Mouse (Mus musculus) kidney, postnatal 10 days (tissue): Measurements from ENCODE around the gene 4930404N11Rik.

Experiments used
- DNase-seq: peaks from one replicate; pipeline ENCODE4 v3.0.0; 2021; ENCODE audit warnings: mixed read lengths

4930404N11Rik gene

GRCm38 (mm10) chr10:81379809-81380378 is 14.3 kb upstream of the 4930404N11Rik start:
- DNase-seq, result no peak

DNA sequence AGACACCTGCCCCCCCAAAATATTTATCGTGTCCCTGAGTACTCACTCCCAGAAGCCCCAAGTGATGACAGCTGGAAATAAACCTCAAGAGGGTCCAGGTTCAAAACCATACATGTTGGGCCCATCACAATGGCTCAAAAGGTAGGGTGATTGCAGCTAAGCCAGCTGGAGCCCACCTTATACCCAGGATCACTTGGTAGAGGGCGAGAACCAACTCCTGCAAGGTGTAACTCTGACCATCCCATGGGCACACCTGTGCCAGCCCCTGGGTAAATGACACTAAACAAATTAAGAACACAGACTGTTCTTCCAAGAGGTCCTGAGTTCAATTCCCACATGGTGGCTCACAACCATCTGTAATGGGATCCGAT is 13.6 kb upstream of the 4930404N11Rik start:
- DNase-seq, result no peak

- DNase-seq, result peak; percentile 100
Observed at GRCm38 (mm10) chr10:81378553-81379182, 13.1 kb upstream of the 4930404N11Rik start.

- no peak for DNase-seq
Observed at GRCm38 (mm10) chr10:81377793-81378552, 12.4 kb upstream of the 4930404N11Rik start, which contains the start of gene Fzr1. Fzr1 (minus strand) TSS chr10:81378516.

- DNase-seq, result no peak
Observed at GRCm38 (mm10) chr10:81377362-81377664, 11.7 kb upstream of the 4930404N11Rik start.

- no peak for DNase-seq
Observed at GRCm38 (mm10) chr10:81376561-81377361, 11.1 kb upstream of the 4930404N11Rik start.

GRCm38 (mm10) chr10:81375322-81375721 is 9.7 kb upstream of the 4930404N11Rik start:
- no peak for DNase-seq

DNA sequence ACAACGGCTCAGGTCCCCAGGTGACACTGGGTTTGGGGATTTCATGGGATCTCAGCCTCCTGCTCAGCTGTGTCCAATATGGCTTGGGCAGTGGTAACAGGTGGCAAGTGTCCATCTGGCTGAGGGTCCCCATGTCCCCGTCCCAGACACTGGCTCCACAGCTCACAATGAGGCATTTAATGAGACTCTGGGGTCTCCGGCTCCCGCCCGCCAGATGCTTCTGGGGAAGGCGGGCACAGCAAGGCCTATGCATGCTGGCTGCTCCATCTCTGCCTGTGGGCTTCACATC is 1.5 kb upstream of the 4930404N11Rik start:
- DNase-seq, result no peak

GRCm38 (mm10) chr10:81366477-81367206 is 1.0 kb upstream of the 4930404N11Rik start:
- no peak for DNase-seq

DNA sequence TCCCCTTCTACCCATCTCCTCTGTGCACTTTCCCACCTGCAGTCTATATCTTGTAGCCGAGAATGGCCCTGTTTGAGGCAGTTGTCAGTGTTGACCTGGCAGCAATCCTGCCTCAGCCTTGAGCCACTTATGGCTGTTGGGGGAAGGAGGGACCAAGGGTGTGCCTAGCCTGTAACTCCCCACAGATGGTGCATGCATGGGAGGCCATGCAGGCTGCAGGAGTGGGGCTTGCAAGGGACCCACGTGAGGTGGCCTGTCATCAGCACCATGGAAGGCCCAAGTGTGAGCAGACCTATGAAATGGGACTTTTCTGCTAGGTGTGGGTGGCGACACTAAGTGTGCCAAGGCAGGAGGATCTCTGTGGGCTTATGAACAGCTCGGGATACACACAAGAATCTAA is 543 bp downstream of the 4930404N11Rik start:
- DNase-seq, result no peak

DNA sequence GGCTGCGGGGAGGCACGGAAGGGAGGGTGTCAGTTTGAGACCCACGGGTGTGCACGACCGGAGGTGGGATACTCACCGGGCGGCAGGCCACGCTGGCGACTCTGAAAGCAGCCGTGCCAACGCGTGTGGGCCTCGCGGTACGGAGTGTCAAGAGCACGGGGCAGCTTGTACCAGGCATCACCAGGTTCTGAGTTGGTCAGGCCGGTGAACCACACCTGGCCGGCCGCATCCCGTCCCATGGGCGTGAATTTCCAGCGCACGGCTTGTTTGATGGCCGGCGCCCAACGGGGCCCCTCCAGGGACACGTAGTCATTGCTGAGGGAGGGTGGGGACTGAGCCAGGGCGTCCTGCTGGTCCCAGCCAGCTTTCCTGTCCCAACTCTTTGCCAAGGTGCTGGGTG is 950 bp downstream of the 4930404N11Rik start:
- DNase-seq, result peak; percentile 51

DNA sequence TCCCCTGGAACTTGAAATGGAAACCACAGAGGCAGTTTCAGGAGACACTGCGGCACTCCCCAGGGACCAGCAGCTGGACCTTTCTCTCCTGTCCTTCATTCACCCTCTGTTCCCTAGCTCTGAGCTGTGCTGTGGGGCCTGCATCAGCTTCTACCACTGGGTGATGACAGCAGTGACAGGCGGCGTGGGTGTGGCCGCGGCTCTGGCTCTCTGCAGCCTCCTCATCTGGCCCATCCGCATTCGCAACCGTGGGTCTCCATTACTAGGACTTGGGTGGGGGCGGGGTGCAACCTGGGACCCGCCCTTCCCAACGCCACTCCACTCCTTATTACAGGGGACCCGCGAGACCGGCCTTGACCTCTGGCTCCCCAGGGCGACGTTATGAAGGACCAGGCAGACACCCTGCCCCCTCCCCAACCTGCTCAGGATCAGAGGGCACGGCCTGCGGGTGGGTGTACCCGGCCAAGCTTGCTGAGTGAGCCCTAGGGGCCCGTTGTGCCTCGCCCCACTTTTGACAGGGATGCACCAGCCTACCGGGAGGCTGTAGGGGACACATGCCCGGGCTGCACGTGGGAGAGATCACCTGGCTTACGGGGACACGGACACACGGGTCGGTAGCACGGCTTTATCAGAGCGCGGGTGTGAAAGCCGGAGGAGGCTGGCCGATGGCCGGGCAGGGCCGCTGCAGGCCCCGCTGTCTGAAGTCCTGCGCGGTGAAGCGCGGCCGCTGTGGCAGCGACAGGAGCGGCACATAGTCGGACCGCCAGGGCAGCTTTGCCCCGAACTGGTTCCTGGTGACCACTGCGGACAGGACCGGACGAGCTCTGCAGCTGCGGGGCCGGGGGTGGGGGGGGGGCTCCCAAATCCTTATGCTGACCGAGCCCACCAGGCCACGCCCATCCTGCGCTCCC is 1.9 kb downstream of the 4930404N11Rik start:
- peak; percentile 67 for DNase-seq

DNA sequence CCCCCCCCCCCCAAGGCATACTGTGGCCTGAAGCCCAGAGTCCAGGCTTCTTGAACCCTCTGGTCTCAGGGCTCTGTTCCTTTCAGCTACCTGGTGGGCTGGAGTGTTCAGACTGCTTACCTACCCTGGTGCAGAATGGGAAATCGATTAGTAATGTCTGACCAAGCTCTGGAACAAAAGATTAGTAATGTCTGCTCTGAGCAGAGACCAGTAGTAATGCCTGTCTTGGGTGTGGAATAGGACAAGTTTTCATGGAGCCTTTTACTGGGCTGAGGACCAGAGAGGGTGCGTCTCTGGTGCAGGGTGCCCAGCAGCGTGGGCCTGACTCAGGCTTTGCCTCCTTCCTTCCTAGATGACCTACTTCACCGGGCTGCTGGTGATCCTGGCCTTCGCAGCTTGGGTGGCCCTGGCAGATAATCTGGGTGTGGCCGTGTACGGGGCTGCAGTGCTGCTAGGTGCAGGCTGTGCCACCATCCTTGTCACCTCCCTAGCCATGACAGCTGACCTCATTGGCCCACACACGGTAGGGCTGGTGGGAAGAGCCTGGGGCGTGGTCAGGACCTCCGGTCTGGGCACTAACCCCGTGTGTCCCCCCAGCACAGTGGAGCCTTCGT is 3.2 kb downstream of the 4930404N11Rik start:
- DNase-seq, result no peak

- DNase-seq, result no peak
Observed at GRCm38 (mm10) chr10:81360721-81361120, 4.9 kb downstream of the 4930404N11Rik start.

DNA sequence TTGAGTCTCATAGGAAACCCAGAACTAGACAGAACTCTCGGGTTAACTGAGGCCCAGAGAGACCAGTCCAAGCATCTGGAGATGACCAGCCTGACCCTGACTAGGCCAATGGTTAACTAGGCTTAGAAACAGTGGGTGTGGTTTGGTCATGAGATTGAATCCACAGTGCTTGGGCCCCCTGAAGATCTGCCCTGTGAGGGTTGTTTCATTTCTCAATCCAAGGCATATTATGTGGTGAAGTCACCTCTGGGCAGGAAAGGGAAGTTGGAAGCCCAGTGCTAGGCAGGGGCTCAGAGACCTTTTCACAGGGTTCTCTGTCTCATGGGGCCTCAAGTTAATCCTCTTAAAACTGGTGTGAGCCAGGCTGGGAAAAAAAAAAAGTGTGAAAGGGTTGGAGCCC is 6.8 kb downstream of the 4930404N11Rik start:
- no peak for DNase-seq

DNA sequence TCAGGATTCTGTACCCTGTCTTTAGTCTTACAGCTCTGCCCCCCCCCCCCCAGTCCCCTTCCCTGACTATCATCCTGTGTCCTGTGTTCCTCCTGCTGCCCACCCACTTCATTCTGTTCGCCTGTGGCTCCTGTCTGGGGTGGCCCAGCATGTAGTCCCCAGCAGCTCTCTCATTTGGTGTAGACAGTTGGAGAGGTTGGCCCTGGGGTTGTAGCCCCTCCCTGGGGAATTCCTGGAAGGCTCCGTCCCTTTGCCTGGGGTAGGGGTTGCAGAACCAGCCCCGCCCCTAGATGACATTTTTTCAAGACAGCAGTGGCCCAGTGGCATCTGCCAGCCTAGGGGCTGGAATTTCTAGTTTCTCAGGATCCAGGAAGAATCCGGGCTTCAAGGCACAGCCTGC is 7.4 kb downstream of the 4930404N11Rik start:
- no peak for DNase-seq

DNA sequence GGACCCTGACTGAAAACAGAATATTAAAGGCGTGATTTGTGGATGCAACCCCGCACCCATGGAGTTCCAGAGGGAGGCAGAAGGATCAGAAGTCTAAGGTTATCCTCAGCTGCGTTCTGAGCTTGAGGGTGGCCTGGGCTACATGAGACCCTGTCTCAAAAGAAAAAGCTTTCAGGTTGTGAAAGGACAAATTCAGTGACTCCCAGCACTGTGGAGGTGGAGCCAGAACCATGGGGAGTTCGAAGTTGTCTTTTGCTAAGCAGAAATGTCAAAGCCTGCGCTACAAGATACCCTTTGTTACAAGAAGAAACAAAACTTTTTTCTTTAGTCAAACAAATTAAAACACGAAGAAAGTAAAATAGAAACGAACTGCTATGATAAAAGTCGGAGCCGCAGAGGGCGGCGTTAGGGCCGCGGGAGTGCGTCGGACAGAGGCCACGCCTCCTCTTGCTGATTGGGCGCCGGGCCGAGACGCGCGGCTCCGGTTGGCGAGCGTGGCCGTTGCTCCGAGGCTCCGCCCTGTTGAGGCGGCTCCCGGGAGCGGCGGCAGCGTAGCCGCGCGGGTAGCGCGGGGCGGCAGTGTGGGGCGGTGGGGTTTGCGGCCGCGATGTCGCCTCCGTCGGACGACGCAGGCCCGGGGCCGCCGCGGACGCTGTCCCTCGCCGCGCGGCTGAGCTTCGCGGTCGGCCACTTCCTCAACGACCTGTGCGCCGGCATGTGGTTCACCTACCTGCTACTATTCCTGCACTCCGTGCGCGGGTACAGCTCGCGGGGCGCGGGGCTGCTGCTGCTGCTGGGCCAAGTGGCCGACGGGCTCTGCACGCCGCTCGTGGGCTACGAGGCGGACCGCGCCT is 8.4 kb downstream of the 4930404N11Rik start, which contains the start of gene Mfsd12:
Mfsd12 (plus strand) TSS at position 501 of the 854 bp plus-strand sequence.
- DNase-seq, result peak; percentile 96

GRCm38 (mm10) chr10:81356352-81356990 is 9.1 kb downstream of the 4930404N11Rik start:
- no peak for DNase-seq

- no peak for DNase-seq
Observed at GRCm38 (mm10) chr10:81355533-81355932, 10.1 kb downstream of the 4930404N11Rik start.
